Mouse (Mus musculus): ENCODE measurements at regions not wholly inside any gene's neighbourhood (a gene's known extent, or its start where the extent isn't known, plus 50 kb on each side); places are given as distances from the start of the nearest gene placed in this dataset.

DNA sequence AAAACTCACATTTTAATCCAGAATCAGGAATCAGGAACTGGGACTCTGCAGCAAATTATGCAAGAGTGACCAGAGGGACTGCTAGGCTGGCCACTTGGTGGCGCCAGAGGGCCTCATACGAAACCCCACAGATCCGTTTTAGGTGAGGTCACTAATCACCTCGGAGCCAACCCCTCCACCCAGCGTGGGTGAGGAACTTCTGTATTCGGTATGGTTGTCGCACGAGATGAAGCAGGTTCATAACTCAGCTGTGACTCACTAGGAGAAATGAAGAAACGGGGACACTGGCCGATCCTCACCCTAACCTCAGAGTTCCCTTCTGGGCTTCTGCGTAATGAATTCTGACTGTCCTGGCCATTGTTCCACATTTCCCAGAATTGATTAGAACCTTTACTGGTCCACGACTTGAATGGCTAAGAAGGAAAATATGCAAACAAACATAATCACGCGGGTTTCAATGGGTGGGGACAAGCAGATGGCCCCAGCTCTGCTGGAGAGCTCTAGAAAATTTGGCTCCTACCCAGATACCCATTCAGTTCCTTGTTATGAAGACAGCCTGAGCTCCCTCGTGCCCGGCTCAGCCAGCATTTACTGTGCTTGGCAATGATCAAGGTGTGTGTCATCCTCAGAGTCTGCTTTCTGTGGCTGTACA is 148.1 kb downstream of the Thbs2 start:
- no peaks in the 10 kb centered on the region for H3K27me3 ChIP-seq (replicated peaks; ENCODE audit: control insufficient read depth, insufficient read depth, low read length)
- no peak overlapping the region for H3K4me3 ChIP-seq (ENCODE audit: low read depth, low read length)
- no peak overlapping the region for H3K9ac ChIP-seq (ENCODE audit: low read depth, low read length)
- no peak overlapping the region for H3K27ac ChIP-seq (ENCODE audit: low read depth, low read length)
- no peaks in the 10 kb centered on the region for H3K4me1 ChIP-seq (replicated peaks; ENCODE audit: control insufficient read depth, insufficient read depth, low read length)
- peak; percentile 82 for TF ChIP-seq CTCF (IDR thresholded peaks at IDR 0.05; ENCODE audit: low read depth)
- no peak overlapping the region for H3K4me2 ChIP-seq (replicated peaks; ENCODE audit: low read depth)
- ATAC-seq, result no peak
- no peaks in the 10 kb centered on the region for H3K36me3 ChIP-seq (ENCODE audit: control insufficient read depth, insufficient read depth)
- 0 out of 2 replicates have a peak, but pooled peaks cover 2% of the 10 kb centered on the region for H3K9me3 ChIP-seq (ENCODE audit: control insufficient read depth)
- 42% methylated on average over 16 of the region's 16 CpGs for WGBS

DNA sequence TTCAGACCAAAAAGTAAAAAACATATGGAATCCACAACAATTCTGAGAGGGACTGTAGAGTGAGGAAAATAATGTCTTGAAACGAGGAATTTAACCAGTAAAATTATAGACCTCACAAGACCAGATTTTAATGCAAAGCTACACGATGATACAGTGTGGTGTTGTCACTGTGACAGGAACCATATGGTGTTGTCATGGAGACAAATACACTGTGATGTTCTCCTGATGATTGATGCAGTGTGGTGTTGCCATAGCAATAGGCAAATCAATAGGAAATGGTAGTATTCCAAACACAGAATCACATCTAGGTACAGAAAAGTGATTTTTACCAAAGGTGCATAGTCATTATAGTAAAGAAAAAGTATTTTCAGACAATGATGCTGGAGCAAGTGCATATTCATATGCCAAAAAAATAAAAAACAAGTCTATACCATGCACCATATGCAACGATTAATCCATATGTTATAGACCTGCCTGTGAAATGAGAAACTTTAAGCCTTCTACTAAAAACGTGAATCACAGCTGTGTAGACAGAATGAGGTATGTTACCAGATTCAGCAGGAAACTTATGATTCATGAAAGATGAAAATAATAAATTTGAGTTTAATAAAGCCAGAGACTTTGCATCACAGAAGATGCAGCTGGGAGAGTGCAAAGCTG is 149.6 kb downstream of the Thbs2 start:
- no peak for ATAC-seq
- H3K4me1 ChIP-seq (replicated peaks; ENCODE audit: control insufficient read depth, insufficient read depth, low read length), result no peaks in the 10 kb centered on the region
- no peaks in the 10 kb centered on the region for H3K27me3 ChIP-seq (replicated peaks; ENCODE audit: control insufficient read depth, insufficient read depth, low read length)
- H3K4me3 ChIP-seq (ENCODE audit: low read depth, low read length), result no peak overlapping the region
- 58% methylated on average over 4 of the region's 4 CpGs for WGBS
- H3K27ac ChIP-seq (ENCODE audit: low read depth, low read length), result no peak overlapping the region
- no peak for TF ChIP-seq CTCF (IDR thresholded peaks at IDR 0.05; ENCODE audit: low read depth)
- 0 out of 2 replicates have a peak, but pooled peaks cover 2% of the 10 kb centered on the region for H3K9me3 ChIP-seq (ENCODE audit: control insufficient read depth)
- H3K9ac ChIP-seq (ENCODE audit: low read depth, low read length), result no peak overlapping the region
- no peaks in the 10 kb centered on the region for H3K36me3 ChIP-seq (ENCODE audit: control insufficient read depth, insufficient read depth)
- H3K4me2 ChIP-seq (replicated peaks; ENCODE audit: low read depth), result no peak overlapping the region

DNA sequence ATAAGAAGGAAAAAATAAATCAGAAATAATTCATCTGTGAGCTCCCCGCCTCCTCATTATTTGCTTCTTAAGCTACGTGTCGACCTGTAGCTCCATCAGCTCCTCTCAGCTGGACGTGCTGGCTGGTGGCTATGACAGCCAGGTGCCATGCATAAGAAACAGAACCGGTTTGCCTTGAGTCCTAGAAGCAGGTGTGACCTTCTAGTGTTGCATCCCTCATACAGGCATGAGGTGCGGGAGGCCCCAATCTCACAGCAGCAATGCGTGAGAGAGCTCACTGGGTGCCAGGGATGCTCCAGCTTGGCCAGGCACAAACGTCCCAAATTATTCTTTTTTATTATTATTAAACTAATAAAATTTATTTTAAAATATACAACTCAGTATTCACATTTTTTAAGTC is 153.0 kb downstream of the Thbs2 start:
- H3K4me2 ChIP-seq (replicated peaks; ENCODE audit: low read depth), result no peak overlapping the region
- TF ChIP-seq CTCF (IDR thresholded peaks at IDR 0.05; ENCODE audit: low read depth), result no peak
- no peak overlapping the region for H3K9ac ChIP-seq (ENCODE audit: low read depth, low read length)
- H3K27me3 ChIP-seq (replicated peaks; ENCODE audit: control insufficient read depth, insufficient read depth, low read length), result no peaks in the 10 kb centered on the region
- H3K4me1 ChIP-seq (replicated peaks; ENCODE audit: control insufficient read depth, insufficient read depth, low read length), result peaks cover 3% of the 10 kb centered on the region; the same call in 1 of the 2 replicates
- no peak for ATAC-seq
- H3K36me3 ChIP-seq (ENCODE audit: control insufficient read depth, insufficient read depth), result no peaks in the 10 kb centered on the region
- 58% methylated on average over 8 of the region's 8 CpGs for WGBS
- no peaks in the 10 kb centered on the region for H3K9me3 ChIP-seq (ENCODE audit: control insufficient read depth)
- no peak overlapping the region for H3K27ac ChIP-seq (ENCODE audit: low read depth, low read length)
- H3K4me3 ChIP-seq (ENCODE audit: low read depth, low read length), result no peak overlapping the region

DNA sequence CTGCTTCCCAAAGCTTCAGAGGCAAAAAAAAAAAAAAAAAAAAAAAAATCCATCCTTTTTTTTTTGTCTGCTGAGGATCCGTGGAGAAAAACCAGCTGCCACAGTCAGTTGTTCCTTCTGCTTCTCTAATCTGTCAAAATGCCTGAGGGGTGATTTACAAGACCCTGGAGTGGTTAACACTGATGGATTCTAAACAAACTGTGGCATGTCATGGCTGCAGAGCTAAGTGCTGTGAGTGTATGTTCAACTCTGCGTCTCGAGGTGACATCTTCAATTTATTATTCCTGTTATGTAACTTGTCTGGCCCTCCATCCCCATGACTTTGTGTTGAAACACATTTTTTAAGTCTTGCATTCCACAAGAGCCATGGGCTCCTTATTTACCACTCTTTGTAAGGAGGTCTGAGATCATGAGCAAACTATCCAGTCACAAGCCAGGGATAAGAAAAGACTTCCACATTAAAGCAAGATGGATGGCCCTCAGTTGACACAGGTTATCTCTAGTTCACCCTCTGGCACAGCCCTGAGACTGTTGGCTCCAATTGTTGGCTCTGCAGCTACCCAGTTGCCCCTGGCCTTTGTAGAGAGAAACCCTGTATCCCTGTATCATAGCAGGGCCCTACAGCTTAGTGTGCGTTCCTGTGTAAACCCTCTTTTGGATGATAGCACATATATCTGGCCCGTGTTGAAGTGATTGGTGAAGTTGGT is 153.6 kb downstream of the Thbs2 start:
- Histone ChIP-seq H3K4me3 (ENCODE audit: low read depth, low read length) (no peak overlapping the region), H3K4me2 (replicated peaks; ENCODE audit: low read depth) (no peak overlapping the region), H3K9me3 (ENCODE audit: control insufficient read depth) (no peaks in the 10 kb centered on the region), H3K27ac (ENCODE audit: low read depth, low read length) (no peak overlapping the region), H3K36me3 (ENCODE audit: control insufficient read depth, insufficient read depth) (no peaks in the 10 kb centered on the region), H3K4me1 (replicated peaks; ENCODE audit: control insufficient read depth, insufficient read depth, low read length) (peaks cover 3% of the 10 kb centered on the region; the same call in 1 of the 2 replicates), H3K27me3 (replicated peaks; ENCODE audit: control insufficient read depth, insufficient read depth, low read length) (no peaks in the 10 kb centered on the region), H3K9ac (ENCODE audit: low read depth, low read length) (no peak overlapping the region)
- peak; percentile 45; the same call in 1 of the 2 replicates for ATAC-seq
- no peak for TF ChIP-seq CTCF (IDR thresholded peaks at IDR 0.05; ENCODE audit: low read depth)
- WGBS, result 29% methylated on average over 5 of the region's 5 CpGs

DNA sequence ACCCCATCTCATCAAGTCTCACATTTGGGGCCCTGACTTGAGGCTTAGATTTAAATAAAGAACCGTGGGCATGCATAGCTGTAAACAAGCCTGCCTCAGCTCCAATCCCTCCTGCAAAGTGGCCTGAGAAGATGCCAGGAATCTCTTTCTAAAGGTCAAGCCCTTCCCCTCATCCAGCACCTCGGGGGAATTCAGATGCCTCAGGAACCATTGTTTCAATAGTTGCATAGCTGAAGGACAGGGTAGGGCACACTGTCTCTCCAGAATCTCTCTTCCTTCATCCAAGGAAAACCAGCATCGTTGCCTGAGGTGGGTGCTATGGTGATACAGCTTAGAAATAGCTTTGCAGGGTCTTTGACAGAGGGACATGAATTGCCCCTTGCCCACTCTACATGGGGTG is 154.4 kb downstream of the Thbs2 start:
- Histone ChIP-seq H3K4me2 (replicated peaks; ENCODE audit: low read depth) (no peak overlapping the region), H3K36me3 (ENCODE audit: control insufficient read depth, insufficient read depth) (no peaks in the 10 kb centered on the region), H3K4me1 (replicated peaks; ENCODE audit: control insufficient read depth, insufficient read depth, low read length) (peaks cover 3% of the 10 kb centered on the region; the same call in 1 of the 2 replicates), H3K27ac (ENCODE audit: low read depth, low read length) (peak overlapping the region; percentile 35; the same call in 1 of the 2 replicates), H3K9ac (ENCODE audit: low read depth, low read length) (no peak overlapping the region), H3K9me3 (ENCODE audit: control insufficient read depth) (no peaks in the 10 kb centered on the region), H3K4me3 (ENCODE audit: low read depth, low read length) (no peak overlapping the region), H3K27me3 (replicated peaks; ENCODE audit: control insufficient read depth, insufficient read depth, low read length) (no peaks in the 10 kb centered on the region)
- WGBS, result 25% methylated on average over 3 of the region's 3 CpGs
- ATAC-seq, result no peak
- no peak for TF ChIP-seq CTCF (IDR thresholded peaks at IDR 0.05; ENCODE audit: low read depth)

DNA sequence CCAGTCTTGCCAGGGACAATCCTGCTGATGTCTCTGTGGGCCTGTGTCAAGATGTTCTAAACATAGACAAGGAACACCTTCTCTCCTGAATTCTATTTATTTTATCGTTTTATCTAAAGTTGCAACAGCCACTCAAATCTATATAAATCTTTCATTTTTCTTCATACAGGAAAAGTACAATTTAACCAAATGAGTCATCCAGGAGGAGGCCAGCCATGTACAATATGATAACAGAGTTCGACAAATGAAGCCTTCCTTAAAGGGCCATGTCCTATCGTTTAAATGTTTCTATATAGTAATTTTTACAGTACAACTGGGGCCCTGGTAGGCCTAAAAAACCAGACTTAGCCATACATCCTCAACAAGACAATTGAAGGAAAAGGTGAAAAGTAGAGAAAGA is 154.8 kb downstream of the Thbs2 start:
- Histone ChIP-seq H3K36me3 (ENCODE audit: control insufficient read depth, insufficient read depth) (no peaks in the 10 kb centered on the region), H3K4me1 (replicated peaks; ENCODE audit: control insufficient read depth, insufficient read depth, low read length) (peaks cover 3% of the 10 kb centered on the region; the same call in 1 of the 2 replicates), H3K9ac (ENCODE audit: low read depth, low read length) (no peak overlapping the region), H3K9me3 (ENCODE audit: control insufficient read depth) (no peaks in the 10 kb centered on the region), H3K27me3 (replicated peaks; ENCODE audit: control insufficient read depth, insufficient read depth, low read length) (no peaks in the 10 kb centered on the region), H3K4me3 (ENCODE audit: low read depth, low read length) (no peak overlapping the region), H3K27ac (ENCODE audit: low read depth, low read length) (no peak overlapping the region), H3K4me2 (replicated peaks; ENCODE audit: low read depth) (no peak overlapping the region)
- ATAC-seq, result no peak
- TF ChIP-seq CTCF (IDR thresholded peaks at IDR 0.05; ENCODE audit: low read depth), result no peak
- 34% methylated on average over 3 of the region's 3 CpGs for WGBS
